Mouse (Mus musculus) 416B (cell line): Measurements from ENCODE around the gene Thap7.
"Not testable (repeated sequence)": the region's sequence is repeated elsewhere in the genome, so short reads cannot be mapped to it uniquely, and the experiment has no call there.

ENCODE experiments used
- DNase-seq: peaks from one replicate; pipeline ENCODE4 v3.0.0; 2011; ENCODE audit warnings: low read depth

Thap7 gene

DNA sequence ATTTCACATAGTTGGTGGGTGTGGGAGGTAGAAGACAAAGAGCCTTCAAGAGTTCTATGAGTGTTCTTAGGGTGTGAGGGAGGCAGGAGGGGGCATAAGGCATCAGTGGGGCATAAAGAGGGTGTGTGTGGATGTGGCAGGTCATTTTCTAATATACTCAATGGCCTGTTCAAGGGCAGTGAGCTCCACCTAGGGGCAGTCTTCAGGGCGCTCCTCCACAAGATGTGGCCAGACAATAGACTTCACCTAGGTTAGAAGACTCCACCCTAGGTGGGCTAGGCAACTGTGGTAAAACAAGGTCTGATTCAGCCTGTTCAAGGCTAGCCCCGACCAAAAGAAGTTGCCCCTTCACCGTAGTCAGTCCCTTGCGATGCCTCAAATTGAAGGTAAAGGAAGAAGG, 1.3 kb upstream of the Thap7 start:
- DNase-seq = peak; percentile 78

- DNase-seq = no peak
Measured at GRCm38 (mm10) chr16:17529981-17530586, 852 bp downstream of the Thap7 start.

GRCm38 (mm10) chr16:17528276-17528675, 2.7 kb downstream of the Thap7 start:
- DNase-seq = no peak

- no peak for DNase-seq
Measured at GRCm38 (mm10) chr16:17527606-17528005, 3.3 kb downstream of the Thap7 start.

DNA sequence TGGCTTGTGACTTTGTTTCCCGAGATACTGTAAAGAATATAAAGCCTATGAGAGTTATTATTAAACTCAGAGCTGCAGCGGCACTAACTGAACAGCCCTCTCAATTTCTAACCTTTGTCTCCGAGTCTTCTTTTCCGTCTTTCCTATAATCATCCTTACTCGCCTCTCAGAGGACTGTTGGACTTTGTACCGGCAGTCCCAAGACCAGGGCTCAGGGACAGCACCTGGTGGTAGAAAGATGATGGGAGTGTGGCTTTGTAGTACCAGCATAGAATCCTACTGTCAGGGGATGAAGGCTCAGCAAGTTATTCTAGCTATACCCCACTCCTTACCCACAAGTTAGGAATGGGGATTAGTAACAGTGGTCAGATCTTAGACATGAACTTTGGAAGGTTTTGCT, 4.7 kb downstream of the Thap7 start:
- no peak for DNase-seq

DNA sequence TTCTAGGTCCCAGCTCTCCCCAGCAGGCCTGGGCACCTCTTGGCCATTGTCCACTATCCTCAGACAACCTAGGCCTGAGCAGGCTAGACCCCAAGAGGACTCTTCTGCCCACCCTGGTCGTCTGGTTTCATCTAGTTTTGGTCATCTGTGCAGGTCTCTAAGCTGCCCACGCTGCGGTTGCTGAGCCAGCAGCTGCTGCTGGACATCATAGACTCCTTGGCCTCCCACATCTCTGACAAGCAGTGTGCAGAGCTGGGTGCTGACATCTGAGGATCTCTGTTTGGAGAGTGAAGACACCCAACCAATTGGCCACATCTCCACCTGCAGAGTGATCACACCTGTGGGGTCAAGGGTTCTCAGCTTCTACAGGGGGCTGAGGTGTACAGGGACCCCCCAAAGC, 5.4 kb downstream of the Thap7 start:
- no peak for DNase-seq

DNA sequence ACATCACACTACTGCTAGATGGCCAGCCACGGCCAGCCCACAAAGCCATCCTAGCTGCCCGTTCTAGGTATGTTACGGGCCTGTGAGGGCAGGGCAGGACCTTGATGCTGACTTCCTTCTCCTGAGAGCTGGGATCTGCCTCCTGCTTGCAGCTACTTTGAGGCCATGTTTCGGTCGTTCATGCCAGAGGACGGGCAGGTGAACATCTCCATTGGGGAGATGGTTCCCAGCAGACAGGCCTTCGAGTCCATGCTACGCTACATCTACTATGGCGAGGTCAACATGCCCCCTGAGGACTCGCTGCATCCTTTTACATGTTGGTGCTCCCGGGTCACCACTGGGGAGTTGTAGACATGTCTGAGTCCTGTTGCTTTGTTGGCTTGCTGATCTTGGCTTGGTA, 6.8 kb downstream of the Thap7 start:
- no peak for DNase-seq

DNA sequence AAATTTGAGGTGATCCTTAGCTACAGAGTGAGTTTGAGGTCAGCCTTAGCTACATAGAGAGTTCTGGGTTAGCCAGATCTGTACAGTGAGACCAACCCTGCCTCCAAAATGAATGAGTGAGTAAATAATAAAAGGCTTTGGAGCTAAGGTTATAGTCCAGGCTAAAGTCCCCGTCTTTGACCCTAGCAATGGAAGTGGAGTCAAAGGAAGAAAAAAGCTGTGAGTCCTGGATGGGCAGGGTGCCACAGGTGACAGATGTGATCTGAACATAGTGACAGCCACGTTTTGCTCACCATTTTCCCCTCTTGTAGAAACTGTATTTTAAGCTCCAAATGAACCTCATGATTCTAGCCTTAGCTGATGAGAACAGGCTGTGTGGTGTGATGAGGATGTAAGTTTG, 12.0 kb downstream of the Thap7 start:
- no peak for DNase-seq

DNA sequence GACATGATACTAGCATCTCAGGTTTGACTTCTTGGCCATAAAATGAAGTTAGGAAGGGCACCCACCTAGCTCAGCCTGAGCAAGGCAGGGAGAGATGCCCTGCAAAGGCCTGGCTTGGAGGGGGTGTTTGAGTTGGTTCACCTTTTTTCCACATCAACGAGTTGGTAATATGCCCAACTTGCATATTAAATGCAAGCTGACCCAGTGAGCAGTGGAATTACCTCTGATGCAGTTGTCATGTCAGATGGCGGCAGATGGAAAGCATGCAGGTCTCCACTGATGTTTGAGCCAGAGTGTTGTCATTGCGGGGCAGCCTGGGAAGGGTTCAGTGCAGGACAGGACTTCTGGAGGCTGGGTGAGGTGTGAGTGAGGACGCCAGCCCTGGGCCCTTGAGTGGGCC, 19.5 kb downstream of the Thap7 start:
- DNase-seq = no peak

DNA sequence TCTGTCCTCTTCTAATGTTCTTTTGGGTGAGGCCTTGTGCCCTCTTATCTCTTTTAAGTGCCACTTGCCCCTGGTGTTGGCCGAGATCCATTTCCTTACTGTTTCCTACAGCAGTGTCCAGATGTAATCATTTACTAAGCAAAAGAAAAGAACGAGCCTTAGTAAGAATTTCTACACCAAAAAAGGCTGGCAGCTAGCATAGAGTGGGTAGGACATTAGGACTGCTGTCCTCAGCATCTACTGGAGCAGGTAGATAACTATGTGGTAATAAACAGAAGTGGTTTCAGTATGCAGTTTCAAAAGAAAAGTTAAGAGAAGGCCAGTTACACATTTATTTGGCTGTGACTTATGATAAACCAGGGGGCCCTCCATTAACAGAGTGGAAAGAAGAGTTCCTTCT, 20.2 kb downstream of the Thap7 start:
- DNase-seq = no peak

DNA sequence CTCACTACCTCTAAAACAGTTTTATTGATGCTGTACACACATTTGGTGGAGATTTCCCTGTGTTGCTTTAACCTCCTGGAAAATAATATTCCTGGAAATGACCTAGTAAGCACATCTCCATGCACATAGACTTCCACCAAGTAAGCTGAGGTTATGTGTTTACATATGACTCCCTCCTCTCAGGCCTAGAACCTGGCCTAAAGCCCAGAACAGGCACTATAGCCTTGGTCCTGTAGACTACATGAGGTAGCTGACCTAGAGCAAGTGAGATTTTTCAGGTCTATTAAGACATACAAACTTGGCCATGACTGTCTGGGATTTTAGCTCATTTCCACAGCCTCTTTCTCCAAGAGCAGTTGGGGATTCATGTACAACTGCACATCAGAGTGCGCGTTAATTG, 20.8 kb downstream of the Thap7 start:
- no peak for DNase-seq

DNA sequence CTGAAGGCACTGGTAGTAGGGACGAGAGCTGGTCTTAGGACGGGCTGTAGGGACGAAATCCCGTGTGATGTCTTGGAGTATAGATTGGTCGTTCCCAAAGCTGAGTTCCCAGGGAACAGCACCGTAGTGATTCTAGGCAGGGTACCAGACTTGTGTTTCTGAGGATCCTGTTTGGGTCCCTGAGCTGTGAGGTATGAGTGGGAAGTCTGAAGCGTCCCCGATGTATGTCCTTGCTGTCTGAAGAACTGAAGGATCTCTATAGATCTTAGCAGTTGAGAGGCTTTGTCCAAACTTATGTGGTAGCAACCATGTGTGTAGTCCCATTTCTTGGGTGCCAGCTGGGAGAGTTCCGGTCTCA, 21.7 kb downstream of the Thap7 start:
- DNase-seq = no peak

DNA sequence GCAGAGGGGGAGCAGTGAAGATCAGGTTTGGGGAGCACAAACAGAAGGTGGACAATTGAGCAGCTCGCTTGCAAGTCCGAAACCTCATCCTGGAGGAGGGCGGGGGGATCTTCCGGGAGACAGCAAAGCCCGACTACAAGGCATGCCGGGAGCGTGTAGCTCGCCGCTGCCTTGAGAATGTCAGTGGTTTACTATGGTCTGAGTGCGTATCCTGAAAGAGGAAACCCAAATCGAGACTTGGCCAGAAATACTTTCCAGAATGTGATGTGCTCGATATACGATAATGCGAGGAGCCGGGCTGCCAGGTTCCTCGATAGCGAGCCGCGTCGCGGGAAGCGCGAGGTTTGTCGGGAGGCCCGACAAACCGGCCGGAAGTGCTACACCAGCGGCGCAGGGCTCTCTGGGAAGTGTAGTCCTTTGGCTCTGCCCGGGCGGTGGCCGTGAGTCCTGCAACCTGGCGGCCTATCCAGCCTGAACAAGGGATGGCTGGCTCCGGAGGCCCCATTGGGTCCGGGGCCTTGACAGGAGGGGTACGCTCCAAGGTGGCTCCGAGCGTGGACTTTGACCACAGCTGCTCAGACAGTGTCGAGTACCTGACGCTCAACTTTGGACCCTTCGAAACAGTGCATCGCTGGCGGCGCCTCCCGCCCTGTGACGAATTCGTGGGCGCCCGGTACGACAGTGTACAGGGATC, 22.2 kb downstream of the Thap7 start, which contains the start of gene Lztr1:
TSS of gene Lztr1 (plus strand) at position 143 of the 694 bp plus-strand sequence.
- DNase-seq = peak; percentile 95

GRCm38 (mm10) chr16:17508031-17508430, 22.9 kb downstream of the Thap7 start:
- DNase-seq = not testable (repeated sequence)

- no peak for DNase-seq
Measured at GRCm38 (mm10) chr16:17507018-17507552, 23.9 kb downstream of the Thap7 start.

GRCm38 (mm10) chr16:17502681-17503080, 28.3 kb downstream of the Thap7 start:
- no peak for DNase-seq

GRCm38 (mm10) chr16:17499249-17499883, 31.6 kb downstream of the Thap7 start:
- no peak for DNase-seq

DNA sequence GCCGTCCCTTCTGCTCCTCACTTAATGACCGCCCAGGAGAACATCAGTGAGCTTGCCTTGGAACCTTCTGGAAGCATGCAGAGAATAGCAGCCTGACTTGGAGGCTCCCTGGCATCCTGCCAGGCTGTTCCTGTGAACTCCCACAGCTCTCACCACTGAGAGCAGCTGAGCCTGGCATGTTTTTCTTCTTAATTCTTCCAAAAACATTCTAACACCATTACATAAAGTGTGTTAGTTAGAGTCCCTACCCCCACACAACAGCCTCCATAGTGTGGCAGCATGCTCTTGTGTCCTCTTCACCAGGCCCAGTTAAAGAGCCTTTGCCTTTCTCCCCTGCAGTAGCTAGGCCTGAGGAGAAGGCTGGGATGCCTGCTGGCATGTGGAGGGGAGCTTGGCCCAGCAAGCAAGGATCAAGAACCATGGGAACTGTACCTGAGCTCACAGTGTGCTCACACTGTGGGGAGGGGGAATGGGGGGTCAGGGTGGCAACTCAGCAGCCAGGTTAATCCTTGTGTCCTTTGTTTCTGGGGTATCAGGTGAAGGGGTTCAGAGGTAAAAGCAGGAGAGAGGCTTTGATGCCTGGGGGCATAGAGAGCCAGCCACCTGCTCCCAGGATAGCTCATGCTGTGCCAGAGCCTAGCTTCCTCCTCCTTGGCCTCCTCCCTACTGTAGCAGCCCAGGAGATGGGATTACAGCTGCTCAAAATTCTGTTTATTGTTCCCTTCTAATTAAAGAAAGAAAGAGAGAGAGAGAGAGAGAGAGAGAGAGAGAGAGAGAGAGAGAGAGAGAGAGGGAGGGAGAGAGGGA, 34.2 kb downstream of the Thap7 start:
- no peak for DNase-seq

GRCm38 (mm10) chr16:17491896-17492561, 38.9 kb downstream of the Thap7 start:
- DNase-seq = no peak

- no peak for DNase-seq
Measured at GRCm38 (mm10) chr16:17491154-17491553, 39.8 kb downstream of the Thap7 start.

- no peak for DNase-seq
Measured at GRCm38 (mm10) chr16:17489469-17490111, 41.3 kb downstream of the Thap7 start, which contains the start of gene Aifm3. TSS of gene Aifm3 (plus strand) at chr16:17489611.
